Mouse (Mus musculus) ovary, postnatal 36 days (tissue): ENCODE measurements around the gene Fmnl1.

Experiments used
- DNase-seq: peaks from one replicate; pipeline ENCODE4 v3.0.0; 2022; ENCODE audit warnings: low spot score, mixed read lengths

Fmnl1 gene

DNA sequence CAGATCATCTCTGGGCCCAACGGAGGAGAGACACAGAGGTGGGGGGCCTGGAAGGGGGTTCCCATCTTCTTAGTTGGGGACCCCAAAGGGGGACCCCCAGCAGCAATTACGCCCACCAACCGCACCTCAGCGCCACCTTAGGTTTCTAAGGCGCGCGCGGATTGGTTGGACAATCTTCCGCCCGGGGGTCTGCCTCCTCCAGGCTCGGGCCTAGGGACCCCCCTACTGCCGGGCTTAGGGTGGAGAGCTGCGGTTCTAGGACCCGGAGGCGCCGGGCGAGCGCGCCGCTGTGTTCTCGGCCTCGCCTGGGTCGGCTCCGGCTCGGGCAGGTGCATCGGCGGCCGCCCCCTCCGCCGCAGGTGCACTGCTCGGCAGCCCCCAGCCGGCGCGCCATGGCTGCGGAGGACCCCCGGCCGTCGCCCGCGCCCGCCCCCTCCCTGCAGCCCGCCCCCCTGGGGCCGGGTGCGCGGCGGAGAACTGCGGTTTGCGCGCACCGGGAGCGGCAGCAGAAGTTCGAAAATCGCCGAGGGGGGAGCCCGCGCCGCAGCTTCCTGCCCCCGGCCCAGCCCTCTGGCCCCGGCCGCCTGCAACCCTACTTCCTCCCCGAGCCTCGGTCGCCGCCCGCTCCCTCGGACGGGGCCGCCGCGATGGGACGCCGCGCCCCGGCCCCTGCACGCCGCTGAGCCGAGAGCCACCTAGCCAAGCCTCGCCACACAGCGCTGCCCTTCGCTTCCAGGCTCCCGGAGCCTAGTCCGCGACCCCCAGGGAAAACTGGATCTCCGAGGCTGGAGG is at the start of gene Fmnl1:
Gene Fmnl1 (plus strand): TSS at position 614 of the 792 bp plus-strand sequence.
- DNase-seq: peak; percentile 28

DNA sequence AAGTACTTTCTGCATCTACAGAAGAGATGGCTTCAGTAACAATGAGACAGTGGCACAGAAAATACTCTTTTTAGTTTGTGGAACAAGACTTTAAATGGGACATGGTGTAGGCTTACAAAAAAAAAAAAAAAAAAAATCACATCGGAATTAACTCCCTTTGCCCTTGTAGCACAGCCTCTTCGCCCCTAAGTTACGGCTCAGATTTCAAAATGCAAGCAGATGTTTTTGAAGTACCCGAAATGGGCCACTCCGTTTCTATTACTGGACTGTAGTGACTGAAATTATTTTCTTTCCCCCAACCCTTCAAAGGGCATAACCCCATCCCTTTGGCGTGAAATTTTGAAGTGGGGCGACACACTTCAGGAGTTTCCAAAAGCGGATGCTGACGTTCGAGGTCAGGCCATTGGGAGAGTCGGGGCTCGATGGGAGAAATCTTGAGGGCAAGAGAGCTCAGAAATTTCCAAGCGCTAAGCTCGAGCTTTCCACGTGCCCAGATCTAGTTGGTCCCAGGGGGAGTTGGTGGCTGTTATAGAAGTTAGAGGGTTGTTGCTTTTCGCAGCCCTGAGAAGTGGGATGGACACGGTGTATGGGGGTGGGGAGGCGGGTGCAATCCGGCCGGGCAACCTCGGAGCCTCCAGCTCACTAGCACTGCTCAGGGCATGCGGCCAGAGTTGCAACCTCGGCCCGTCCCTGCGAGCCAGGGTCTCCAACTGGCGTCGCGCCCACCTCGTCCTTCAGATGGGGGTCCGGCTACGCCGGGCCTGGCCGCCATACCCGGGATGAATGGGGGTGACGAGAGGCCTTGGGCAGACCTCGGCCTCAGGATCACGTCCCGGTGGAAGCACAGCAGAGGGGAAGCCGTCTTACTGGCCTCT is 39.0 kb upstream of the Fmnl1 start, which contains the start of gene Hexim2:
Gene Hexim2 (plus strand): TSS at position 729 of the 875 bp plus-strand sequence.
- peak; percentile 75 for DNase-seq

GRCm38 (mm10) chr11:103132576-103133455 is 38.1 kb upstream of the Fmnl1 start:
- DNase-seq: peak; percentile 99

- no peak for DNase-seq
Measured at GRCm38 (mm10) chr11:103133456-103134185, 37.3 kb upstream of the Fmnl1 start.

- DNase-seq: no peak
Measured at GRCm38 (mm10) chr11:103134221-103134620, 36.7 kb upstream of the Fmnl1 start.

DNA sequence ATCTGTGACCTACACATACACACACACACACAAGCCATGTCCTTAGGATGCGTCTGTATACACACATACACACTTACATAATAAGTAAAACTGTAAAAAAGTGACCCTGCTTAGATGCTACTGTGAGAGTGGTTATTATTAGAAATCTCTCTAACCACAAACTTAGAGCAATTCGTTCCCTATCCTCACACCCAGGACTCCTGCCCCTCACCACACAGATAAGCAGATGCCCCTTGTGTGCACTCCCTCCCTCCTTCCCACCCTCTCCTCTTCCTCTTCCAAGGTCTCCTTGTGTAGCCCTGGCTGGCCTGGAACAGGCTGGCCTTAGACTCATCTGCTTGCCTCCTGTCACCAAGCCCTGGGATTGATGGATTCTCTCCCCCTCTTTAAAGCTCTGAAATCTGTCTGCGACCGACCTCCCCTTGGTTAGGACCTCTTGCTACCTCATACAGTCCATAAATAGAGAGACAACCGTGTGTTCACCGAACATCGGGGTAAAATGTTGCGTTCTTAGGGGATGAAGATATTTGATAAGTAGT is 34.8 kb upstream of the Fmnl1 start:
- DNase-seq: no peak

DNA sequence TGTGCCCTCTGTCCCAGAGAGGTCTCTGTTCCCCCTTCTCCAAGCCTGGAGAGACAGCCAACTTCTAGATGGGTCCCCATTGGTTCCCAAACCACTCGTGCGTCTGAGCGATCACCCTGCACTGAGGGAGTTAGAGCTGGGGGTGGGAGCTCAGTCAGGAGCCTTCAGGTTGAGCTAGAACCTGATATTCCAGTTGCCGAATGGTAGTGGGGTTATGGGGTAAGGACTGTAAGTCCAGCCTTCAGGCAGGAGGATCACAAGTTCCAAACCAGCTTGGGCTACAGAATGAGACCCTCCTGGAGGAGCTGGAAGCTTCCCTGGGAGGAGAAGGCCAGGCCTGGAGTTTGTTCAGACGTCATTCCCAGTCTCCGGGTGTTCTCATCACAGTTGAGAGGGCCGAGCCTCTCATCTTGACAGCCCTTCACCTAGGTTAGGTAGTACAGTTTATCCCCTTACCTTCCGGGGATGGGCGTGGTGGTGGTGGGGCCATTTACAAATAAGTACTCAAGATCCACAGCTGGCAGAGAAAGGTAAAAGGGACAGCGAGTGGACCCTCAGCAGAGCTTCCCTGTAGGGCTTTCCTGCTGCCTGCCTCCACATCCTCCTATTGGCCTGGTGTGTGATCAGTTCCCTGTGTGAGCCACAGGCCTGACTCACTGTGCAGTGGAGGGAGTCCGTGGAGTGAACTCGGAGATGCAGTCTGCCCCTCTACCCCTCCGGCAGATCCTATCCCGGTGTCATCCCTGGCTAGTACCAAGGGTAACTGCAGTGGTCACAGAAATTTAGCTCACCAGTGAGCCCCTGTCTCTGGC is 30.8 kb upstream of the Fmnl1 start:
- DNase-seq: no peak

DNA sequence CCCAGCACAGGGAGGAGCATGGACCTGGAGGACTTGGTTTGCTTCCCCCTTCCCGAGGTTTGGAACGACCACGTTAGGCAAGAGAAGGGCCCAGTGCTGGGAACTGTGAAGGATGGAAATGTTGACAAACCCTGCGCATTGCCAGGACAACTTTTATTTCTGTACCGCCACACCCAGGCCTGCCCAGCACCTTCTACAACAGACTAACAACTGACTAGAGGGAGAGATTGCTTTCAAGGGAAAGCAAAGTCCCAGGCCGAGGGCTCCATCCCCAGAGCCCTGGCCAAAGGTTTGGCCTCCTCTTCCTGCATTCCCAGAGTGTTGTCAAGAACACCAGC is 30.2 kb upstream of the Fmnl1 start:
- no peak for DNase-seq

DNA sequence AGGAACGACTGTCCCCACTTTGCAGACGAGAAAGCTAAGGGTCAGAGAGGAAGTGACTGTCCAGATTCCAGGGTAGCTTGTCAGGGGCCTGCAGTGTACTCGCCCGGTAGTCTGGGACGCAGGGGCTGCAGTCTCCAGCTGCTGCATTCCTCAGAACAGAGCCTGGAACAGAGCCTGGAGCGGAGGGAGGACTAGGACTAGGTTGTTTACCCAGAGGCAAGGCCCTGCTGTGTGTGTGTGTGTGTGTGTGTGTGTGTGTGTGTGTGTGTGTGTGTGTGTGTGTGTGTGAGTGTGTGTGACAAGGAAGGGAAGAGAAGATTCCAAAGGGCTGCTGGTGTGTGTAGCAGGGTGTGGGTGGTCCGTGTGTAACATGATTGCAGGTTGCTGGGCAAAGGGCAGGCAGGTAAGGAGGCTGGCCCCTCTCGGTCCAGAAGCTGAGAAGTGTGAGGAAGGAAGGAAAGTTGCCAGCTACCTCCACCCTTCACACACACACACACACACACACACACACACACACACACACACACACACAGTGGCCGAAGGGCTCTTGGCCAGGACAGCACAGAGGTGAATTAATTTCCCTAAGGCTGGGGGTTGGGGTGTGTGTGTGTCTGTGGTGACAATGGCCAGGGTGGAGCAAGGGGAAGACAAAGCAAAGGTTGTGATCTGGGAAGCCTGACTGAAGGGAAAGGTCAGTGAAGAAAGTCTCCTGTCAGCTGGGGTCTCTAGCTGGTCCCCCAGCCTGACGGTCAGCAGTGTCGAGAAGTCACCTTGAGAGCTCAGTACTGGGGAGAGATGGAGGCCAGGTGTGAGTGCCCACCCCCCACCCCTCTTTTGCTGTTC is 29.6 kb upstream of the Fmnl1 start:
- DNase-seq: peak; percentile 70

- no peak for DNase-seq
Measured at GRCm38 (mm10) chr11:103141944-103142255, 29.0 kb upstream of the Fmnl1 start.

GRCm38 (mm10) chr11:103142441-103143182 is 28.3 kb upstream of the Fmnl1 start:
- peak; percentile 77 for DNase-seq

DNA sequence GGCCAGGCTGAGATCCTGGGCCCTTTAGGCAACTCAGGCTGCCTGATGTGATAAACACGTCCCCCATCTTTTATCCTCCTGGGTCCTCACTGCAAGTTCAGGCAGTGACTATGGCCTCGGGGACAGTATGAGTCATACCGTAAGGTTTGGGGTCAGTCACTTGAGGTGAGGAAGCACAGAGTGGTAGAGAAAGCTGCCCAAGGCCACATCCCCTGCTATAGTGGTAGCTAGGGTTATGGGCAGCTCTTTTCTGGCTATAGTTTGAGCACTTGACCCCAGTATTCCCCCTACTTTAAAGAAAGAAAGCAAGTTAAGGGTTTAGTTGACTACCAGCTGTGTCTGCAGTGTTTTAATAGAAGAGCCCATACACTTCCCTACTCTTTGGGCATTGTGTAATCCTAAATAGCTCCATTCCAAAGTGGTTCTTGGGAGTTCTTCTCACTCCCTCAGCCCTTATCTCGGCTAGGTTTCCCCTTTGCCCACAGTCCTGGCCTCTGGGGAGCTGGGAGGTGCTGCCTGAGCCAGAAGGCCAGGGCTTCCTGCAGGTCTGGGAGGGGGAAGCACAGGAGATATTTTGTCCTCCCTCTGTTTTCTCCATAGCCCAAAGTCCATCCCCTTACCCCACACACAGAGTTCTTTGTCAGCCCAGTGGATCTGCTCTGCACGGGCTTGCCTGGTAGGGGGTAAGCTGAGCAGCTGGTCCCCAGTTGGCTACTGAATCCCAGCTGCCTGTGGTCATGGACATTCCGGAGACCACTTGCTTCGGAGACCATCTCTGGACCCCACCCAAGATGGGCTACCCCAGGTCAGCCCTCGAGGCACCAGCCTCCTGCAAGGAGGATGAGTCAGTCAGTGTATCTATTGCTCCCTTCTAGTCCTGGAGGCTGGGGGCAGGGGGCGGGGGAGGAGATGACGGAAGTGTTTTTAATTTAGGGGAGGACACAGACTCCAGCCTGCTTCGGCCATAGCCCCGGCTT is 26.3 kb upstream of the Fmnl1 start:
- peak; percentile 44 for DNase-seq

DNA sequence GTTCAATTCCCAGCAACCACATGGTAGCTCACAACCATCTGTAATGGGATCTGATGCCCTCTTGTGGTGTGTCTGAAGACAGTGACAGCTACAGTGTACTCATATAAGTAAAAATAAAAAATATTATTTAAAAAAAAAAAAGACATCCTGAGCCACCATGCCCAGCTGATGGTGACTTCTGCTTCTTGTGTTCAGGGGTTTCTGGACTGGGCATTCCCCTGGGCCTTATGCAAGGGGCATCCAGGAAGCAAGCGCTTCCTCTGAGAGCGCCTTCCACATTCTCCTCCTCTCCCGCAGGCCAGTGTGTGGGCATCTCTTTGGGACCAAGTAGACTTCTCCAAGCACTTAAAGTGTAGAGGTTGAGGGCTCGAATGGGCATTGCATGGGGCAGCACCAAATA is 24.5 kb upstream of the Fmnl1 start:
- DNase-seq: no peak

DNA sequence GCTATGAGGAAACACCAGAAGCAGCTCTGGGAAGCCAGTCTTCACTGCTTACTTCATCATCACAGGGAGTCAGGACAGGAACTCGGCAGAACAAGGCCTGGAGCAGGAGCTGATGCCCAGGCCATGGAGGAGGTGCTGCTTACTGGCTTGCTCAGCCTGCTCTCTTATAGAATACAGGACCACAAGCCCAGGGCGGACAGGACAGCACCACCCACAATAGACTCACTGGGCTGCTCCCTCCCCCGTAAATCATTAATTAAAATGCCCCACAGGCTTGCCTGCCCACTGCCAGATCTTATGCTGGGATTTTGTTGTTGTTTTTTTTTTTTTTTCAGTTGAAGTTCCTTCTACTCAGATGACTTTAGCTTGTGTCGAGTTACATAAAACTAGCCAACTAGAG is 23.1 kb upstream of the Fmnl1 start:
- DNase-seq: no peak

DNA sequence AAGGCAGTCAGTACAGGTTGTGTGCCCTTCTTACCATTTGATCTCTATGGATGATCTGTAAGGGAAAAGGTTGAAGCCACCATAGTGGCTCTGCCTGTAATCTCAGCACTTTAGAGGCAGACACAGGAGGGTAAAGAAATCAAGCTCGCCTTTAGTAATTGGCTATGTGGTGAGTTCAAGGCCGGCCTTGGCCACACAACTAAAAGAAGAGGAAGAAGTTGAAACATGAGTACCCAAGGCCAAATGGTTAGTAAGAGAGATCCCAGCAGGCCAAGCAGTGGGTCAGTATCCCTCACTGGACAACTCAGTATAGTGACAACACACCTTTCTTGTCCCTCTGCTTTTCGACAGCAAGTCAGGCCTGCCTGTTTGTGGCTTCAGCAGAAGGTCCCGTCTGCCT is 21.1 kb upstream of the Fmnl1 start:
- DNase-seq: no peak

DNA sequence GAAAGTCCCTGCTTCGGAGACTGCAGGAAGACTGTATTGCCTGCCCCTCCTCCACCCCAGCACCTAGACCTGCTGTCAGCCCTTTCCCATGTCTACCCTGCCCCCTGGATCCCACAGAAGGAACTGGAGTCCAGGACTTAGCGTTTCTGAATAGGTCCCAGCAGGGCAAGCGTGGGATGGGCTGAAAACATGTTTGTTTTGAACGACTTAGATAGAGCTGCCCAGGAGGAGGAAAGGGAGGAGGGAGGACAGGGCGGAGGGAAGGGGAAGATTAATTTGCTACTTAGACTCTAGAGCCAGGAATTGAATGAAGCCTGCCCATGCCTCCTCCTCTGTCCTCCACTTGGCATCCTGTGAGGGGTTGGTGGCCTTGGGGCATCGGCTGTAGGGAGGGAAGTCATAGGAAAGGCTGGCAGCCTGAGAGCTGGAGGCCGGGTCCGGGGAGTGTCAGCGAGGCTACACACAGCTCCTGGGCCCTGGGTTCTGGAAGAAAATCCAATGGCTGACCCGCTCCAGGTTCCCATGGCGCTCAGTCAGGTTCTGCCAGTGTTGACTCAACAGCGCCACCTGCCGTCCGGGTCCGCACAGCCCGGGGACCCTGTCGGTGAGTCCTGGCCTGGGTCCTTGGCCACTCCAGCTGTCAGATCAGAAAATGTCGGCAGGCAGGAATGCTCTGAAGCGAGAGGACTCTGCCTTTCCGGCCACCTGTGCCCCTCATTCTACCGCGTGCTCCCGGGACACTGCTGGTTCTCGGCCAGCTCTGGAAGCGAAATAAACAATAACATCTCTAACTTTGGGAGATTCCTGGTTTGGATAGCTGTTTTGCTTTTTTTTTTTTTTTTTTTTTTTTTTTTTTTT is 12.1 kb upstream of the Fmnl1 start:
- DNase-seq: peak; percentile 97

DNA sequence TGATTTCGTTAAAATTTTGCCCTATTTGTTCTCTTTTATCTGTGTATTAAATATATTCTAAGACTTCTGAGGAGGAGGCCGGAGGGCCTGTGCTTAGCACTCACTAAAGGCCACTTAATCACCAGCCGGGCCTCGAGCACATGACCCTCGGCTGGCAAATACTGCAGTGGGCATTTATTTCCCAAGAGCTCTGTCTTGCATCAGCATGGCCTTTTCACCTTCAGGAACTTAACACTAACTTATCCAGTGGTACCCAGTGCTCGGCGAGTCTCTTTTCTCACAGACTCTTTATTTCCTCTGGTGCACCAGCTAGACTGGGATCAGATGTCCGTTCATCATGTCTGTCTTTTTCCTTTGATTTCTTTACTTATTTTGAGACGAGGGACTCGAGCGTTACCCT is 10.2 kb upstream of the Fmnl1 start:
- DNase-seq: no peak
